ENCODE assay signal across 8 mouse cellular contexts in genomic region chr2:153600667-153601648, GRCm38 (mm10). TPM values are rescaled to one million over a fixed set of nuclear protein-coding genes. Genes with fewer than 3 reads are reported as not detected.
DNase-seq lines count a peak whose midpoint lies in the region; ATAC-seq and TF ChIP-seq lines count a peak whose summit lies in the region.

No protein-coding gene starts in this region.

- DNase-seq in cerebellum, postnatal 10 days = peak; percentile 67 to 69
- no peak for DNase-seq in cerebellum, adult 9-10 months
- DNase-seq in brain, embryonic 14.5 days (ENCODE audit: low read depth) = peak; percentile 83
- DNase-seq in heart, postnatal 0 days (ENCODE audit: low spot score) = peak; percentile 60
- peak; percentile 67 for DNase-seq in kidney, postnatal 14 days
- DNase-seq in left cerebral cortex, postnatal 10 days (ENCODE audit: extremely low spot score in 1 of 2, low spot score in 2 of 2) = no peak
- DNase-seq in frontal cortex, postnatal 14 days (ENCODE audit: low spot score in 2 of 2) = no peak

- TF ChIP-seq POLR2A in brain, embryonic 14.5 days (IDR thresholded peaks at IDR 0.05; ENCODE audit: borderline replicate concordance, extremely low read depth, insufficient read depth, insufficient read length, poor library complexity, severe bottlenecking) = no peak

- WGBS in heart, postnatal 0 days = 51% methylated on average over 16 of the region's 16 CpGs

- H3K4me1 ChIP-seq in heart, postnatal 0 days (ENCODE audit: control insufficient read depth, insufficient read depth) = peaks cover 6% of the 10 kb centered on the region; the same call in 1 of the 2 replicates

- peak; percentile 70 for ATAC-seq in heart, postnatal 0 days (ENCODE audit: insufficient read depth, low read depth)
- ATAC-seq in megakaryocyte-erythroid progenitor cell, adult 5-6 weeks (replicated peaks; ENCODE audit: low FRiP score, low TSS enrichment, poor library complexity, severe bottlenecking) = peak; percentile 85

- TF ChIP-seq EP300 in heart, postnatal 0 days (IDR thresholded peaks at IDR 0.05; ENCODE audit: low read depth) = no peak

- H3K9ac ChIP-seq in heart, postnatal 0 days (replicated peaks; ENCODE audit: low read depth, low read length) = no peak overlapping the region

- H3K4me2 ChIP-seq in heart, postnatal 0 days (ENCODE audit: low read depth, low read length) = no peak overlapping the region

- TF ChIP-seq CTCF in brain, embryonic 14.5 days (IDR thresholded peaks at IDR 0.05; ENCODE audit: borderline replicate concordance, extremely low read depth, insufficient read depth, insufficient read length) = no peak
- no peak for TF ChIP-seq CTCF in heart, postnatal 0 days (IDR thresholded peaks at IDR 0.05; ENCODE audit: low read depth)

- peak overlapping the region; percentile 57 for H3K27ac ChIP-seq in heart, postnatal 0 days (ENCODE audit: low read depth)

- H3K27me3 ChIP-seq in heart, postnatal 0 days (ENCODE audit: control insufficient read depth, insufficient read depth, low read length) = no peaks in the 10 kb centered on the region

- no peaks in the 10 kb centered on the region for H3K36me3 ChIP-seq in heart, postnatal 0 days (replicated peaks; ENCODE audit: control insufficient read depth, insufficient read depth, low read length)

- no peaks in the 10 kb centered on the region for H3K9me3 ChIP-seq in heart, postnatal 0 days (replicated peaks; ENCODE audit: control insufficient read depth, low read length)

- H3K4me3 ChIP-seq in heart, postnatal 0 days (ENCODE audit: low read depth, low read length) = no peak overlapping the region

- intact Hi-C loops in left cerebral cortex, postnatal 10 days (cut with DNase I) = no loop called here

RNA-seq across cellular contexts. Expression of gene Commd7, which starts 31.6 kb away (rescaled TPM):
- polyA plus RNA-seq in brain, embryonic 14.5 days (2012; rRNA removed) = 35.8 and 42.3 TPM in 2 replicates
- total RNA-seq in heart, postnatal 0 days (2014; rRNA removed; ENCODE audit: low replicate concordance) = 10.5 and 12.2 TPM in 2 replicates
- polyA plus RNA-seq in heart, postnatal 0 days (2015; fragmentation: Nextera tagmentation; extraction: Ambion mirVana) = 45.5 and 47.3 TPM in 2 replicates
- 25.8 and 35.8 TPM in 2 replicates for total RNA-seq in megakaryocyte-erythroid progenitor cell, adult 5-6 weeks (2014; fragmentation: Nextera tagmentation)
- total RNA-seq in megakaryocyte-erythroid progenitor cell, adult 5-6 weeks (2017) = 22.3 and 24.1 TPM in 2 replicates
- 10 to 100 TPM; 32.9 to 36.5 TPM for total RNA-seq in left cerebral cortex, postnatal 10 days (2021)

RNA-seq across cellular contexts. Expression of gene Dnmt3b, which starts 48.3 kb away (rescaled TPM):
- 4.7 and 5.2 TPM in 2 replicates for polyA plus RNA-seq in brain, embryonic 14.5 days (2012; rRNA removed)
- 0.62 and 1.4 TPM in 2 replicates for total RNA-seq in heart, postnatal 0 days (2014; rRNA removed; ENCODE audit: low replicate concordance)
- polyA plus RNA-seq in heart, postnatal 0 days (2015; fragmentation: Nextera tagmentation; extraction: Ambion mirVana) = 1.7 and 1.8 TPM in 2 replicates
- 20.2 and 22.1 TPM in 2 replicates for total RNA-seq in megakaryocyte-erythroid progenitor cell, adult 5-6 weeks (2014; fragmentation: Nextera tagmentation)
- 13.4 and 18.0 TPM in 2 replicates for total RNA-seq in megakaryocyte-erythroid progenitor cell, adult 5-6 weeks (2017)
- 1 to 10 TPM; 1.5 to 1.7 TPM for total RNA-seq in left cerebral cortex, postnatal 10 days (2021)

Comparison
In these comparisons a context has a peak if more than half of its experiments do, and no peak if none do; other contexts are left out.
1. DNase-seq: peak in cerebellum, postnatal 10 days (2 of 2), brain, embryonic 14.5 days (single experiment), heart, postnatal 0 days (single experiment) and kidney, postnatal 14 days (single experiment); none in cerebellum, adult 9-10 months (single experiment), left cerebral cortex, postnatal 10 days (0 of 2) and frontal cortex, postnatal 14 days (0 of 2).